Mouse (Mus musculus) C2C12 (cell line): ENCODE results near the gene Tgfbi. TPM values are rescaled to one million over a fixed set of nuclear protein-coding genes. Genes with fewer than 3 reads are reported as not detected.
A peak's percentile ranks its signal among the peaks of the same experiment; 100 is the strongest.

Experiments used
- H3K27me3 ChIP-seq: one replicate; pipeline ENCODE4 v1.6.1; 2011; ENCODE audit not compliant: control insufficient read depth, insufficient read depth, insufficient read length
- H3K36me3 ChIP-seq: one replicate; pipeline ENCODE4 v1.6.1; 2011; ENCODE audit not compliant: control insufficient read depth, insufficient read depth
- H3K4me3 ChIP-seq: one replicate; pipeline ENCODE4 v1.5.1; 2011; ENCODE audit warnings: mild to moderate bottlenecking, control low read depth; ENCODE audit not compliant: poor library complexity, insufficient read depth, severe bottlenecking
- H3K79me2 ChIP-seq: one replicate; pipeline ENCODE4 v1.6.1; 2011; ENCODE audit not compliant: control insufficient read depth, insufficient read depth
- H3K79me3 ChIP-seq: one replicate; pipeline ENCODE4 v1.6.1; 2011; ENCODE audit warnings: low read depth, control low read depth
- H3ac ChIP-seq: one replicate; pipeline ENCODE3; 2011; ENCODE audit warnings: low read depth; ENCODE audit not compliant: control insufficient read depth, insufficient read length
- CEBPB ChIP-seq: IDR thresholded peaks from one replicate; pipeline ENCODE4 v1.6.1; 2011; ENCODE audit warnings: low read depth, mild to moderate bottlenecking, control low read depth, moderate library complexity
- CTCF ChIP-seq: IDR thresholded peaks from one replicate; pipeline ENCODE4 v1.5.1; 2011; ENCODE audit not compliant: control insufficient read depth, insufficient read depth, insufficient read length
- FOSL1 ChIP-seq: IDR thresholded peaks from one replicate; pipeline ENCODE4 v1.8.0; 2011; ENCODE audit warnings: mild to moderate bottlenecking, low read length; ENCODE audit not compliant: poor library complexity, insufficient read depth, severe bottlenecking
- MAX ChIP-seq: IDR thresholded peaks from one replicate; pipeline ENCODE4 v1.6.1; 2011; ENCODE audit warnings: mild to moderate bottlenecking, control low read depth
- MYOD1 ChIP-seq: IDR thresholded peaks from one replicate; pipeline ENCODE4 v1.6.1; 2011; ENCODE audit warnings: low read depth; ENCODE audit not compliant: control insufficient read depth, insufficient read length
- MYOG ChIP-seq: IDR thresholded peaks from one replicate; pipeline ENCODE4 v1.6.1; 2011; ENCODE audit not compliant: control insufficient read depth, insufficient read length; ENCODE audit errors: extremely low read depth
- USF1 ChIP-seq: IDR thresholded peaks from one replicate; pipeline ENCODE4 v1.6.1; 2011; ENCODE audit warnings: low read depth, mild to moderate bottlenecking, control low read depth, moderate library complexity
- polyA plus RNA-seq: library from polyadenylated mRNA; unstranded; fragments of >200 nt; fragmentation: generic; extraction: Trizol; gene quantifications from one replicate; pipeline ENCODE4 v1.2.1, GENCODE M21; 2012; ENCODE audit warnings: missing spikeins

Gene Tgfbi
- polyA plus RNA-seq, 1 experiment = 0.48 TPM

DNA sequence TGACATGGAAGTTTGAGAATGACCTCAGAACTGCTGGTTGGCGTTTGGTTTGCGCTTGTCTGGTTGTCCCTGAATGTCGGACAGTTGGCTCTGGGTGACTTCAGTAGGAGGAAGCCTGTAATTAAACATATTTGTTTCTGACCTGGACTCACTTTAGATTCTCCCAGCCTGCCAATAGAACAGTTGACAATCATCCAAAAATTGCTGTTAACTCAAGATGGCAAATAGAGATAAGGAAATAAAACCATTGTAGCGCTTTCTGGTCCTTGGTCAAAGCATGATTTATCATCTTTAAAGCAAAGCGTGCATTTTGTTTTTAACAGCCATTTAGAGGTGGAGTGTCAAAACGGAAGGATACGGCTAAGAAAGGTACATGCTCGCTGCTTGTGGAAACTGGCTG is 37.7 kb upstream of the Tgfbi start:
- no peak overlapping the region for H3ac ChIP-seq
- H3K4me3 ChIP-seq = no peak overlapping the region
- H3K36me3 ChIP-seq = no peaks in the 10 kb centered on the region
- no peaks in the 10 kb centered on the region for H3K27me3 ChIP-seq
- TF ChIP-seq USF1 (no peak), FOSL1 (no peak), CEBPB (no peak)
- H3K79me2 ChIP-seq = no peaks in the 10 kb centered on the region
- H3K79me3 ChIP-seq = no peaks in the 10 kb centered on the region

DNA sequence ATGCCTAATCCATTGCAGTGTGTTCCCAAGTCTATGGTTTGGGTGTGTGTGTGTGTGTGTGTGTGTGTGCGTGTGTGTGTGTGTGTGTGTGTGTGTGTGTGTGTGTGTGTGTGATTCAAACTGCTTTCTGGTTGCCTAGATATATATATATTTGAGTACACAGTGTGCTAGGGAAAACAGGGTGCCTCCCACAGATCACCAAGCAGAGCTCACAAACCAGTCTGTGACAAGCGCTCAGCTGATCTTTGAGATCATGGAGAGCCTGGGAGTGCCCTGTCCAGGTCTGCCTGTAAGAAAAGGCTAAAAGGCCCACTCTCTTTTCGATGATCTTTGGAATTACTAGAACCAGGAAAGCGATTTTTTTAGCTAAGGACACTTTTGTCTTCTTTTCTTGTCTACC is 34.2 kb upstream of the Tgfbi start:
- Histone ChIP-seq H3K79me2 (no peaks in the 10 kb centered on the region), H3ac (no peak overlapping the region), H3K4me3 (no peak overlapping the region), H3K36me3 (no peaks in the 10 kb centered on the region), H3K79me3 (no peaks in the 10 kb centered on the region), H3K27me3 (no peaks in the 10 kb centered on the region)
- TF ChIP-seq CEBPB (no peak), USF1 (no peak), MYOG (no peak), CTCF (no peak), FOSL1 (no peak), MAX (no peak), MYOD1 (no peak)

DNA sequence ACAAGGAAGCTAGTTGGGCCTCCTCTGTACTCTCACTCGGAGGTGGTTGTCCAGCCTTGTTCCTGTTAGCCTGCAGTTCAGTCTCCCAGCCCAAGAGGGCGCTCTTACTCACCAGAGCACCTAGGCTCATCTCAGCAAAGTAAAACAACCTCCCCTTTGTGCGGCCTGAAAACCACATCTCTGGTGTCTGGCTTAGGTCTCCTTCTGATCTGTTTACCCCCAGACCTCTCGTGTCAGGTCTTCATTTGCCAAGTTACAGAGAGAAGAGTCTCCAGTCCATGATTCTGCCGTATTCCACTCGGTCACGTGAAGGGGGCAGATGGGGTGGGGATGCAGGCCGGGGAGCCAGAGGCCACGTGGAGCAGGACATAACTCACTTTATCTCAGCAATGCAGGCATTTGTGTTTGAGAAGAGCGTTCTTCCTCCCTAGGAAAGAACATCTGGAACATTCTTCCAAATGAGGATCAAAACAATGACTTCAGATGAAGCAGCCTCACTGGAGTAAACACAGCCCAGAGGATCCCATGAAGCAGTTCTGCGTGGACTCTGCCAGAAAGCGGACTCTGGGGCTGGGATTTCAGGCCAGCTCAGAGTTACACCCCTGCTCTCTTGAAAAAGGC is 33.5 kb upstream of the Tgfbi start:
- H3K4me3 ChIP-seq = no peak overlapping the region
- no peak for TF ChIP-seq MYOD1
- TF ChIP-seq CTCF = peak; percentile 63
- H3K36me3 ChIP-seq = no peaks in the 10 kb centered on the region
- H3ac ChIP-seq = no peak overlapping the region
- no peaks in the 10 kb centered on the region for H3K79me2 ChIP-seq
- no peaks in the 10 kb centered on the region for H3K79me3 ChIP-seq
- H3K27me3 ChIP-seq = no peaks in the 10 kb centered on the region

DNA sequence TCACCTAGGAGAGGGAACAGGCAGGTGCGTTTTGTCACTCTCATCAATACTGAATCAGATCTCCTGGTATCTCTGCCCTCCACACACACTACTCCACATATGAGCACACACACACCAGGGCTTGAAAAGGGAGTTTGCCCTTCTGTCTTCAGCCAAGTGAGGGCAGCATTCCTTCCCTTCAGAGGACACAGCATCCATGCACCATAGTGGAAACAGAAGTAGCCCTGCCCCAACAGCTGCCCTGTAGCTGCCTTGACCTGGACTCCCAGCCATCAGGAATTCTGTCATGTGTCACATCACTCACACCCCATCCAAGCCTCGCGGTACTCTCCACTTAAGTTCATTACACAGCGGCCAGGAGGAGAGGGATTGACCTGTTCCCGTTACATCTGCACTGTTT is 31.2 kb upstream of the Tgfbi start:
- Histone ChIP-seq H3ac (no peak overlapping the region), H3K36me3 (no peaks in the 10 kb centered on the region), H3K79me3 (no peaks in the 10 kb centered on the region), H3K27me3 (no peaks in the 10 kb centered on the region), H3K4me3 (no peak overlapping the region), H3K79me2 (no peaks in the 10 kb centered on the region)
- TF ChIP-seq CEBPB (no peak), CTCF (peak; percentile 2)

DNA sequence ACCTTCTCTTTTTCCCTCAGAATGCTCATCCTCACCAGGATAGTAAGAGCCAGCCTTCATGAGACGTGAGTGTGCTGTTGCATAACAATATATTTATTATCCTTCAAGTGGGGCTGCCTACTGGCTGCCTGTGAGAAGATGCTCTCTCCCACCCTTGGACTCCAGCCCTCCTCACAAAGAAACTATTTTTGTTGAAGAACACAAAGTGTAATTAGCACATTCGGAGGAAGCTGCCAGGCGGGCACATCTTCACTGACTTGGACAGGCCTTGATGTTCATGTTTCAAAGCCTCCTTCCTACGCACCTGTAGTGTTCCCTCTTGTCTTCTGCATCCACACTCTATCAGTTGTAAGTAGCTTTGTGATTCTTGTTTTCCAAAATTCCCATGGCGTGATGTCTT is 28.9 kb upstream of the Tgfbi start:
- TF ChIP-seq MYOG (no peak), FOSL1 (no peak), MYOD1 (no peak), MAX (no peak), CEBPB (no peak), CTCF (no peak), USF1 (no peak)

DNA sequence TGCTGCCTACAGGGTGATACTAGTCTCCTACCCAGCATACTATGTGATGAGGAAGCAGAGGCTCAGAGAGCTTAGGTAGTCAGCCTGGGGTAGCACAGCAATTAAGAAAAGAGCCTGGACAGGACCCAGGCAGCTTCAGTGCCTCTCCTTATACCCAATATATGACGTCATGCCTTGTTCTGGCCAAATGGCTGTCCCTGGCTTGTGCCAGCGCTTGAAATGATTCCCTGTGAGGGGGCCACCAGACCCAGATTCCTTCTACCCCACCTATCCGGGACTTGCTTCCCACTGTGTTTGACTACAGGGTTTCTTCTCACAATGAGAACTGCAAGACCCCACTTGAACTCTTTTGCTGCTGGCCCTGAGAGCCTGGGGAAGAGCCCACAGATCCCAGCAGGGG is 27.8 kb upstream of the Tgfbi start:
- no peaks in the 10 kb centered on the region for H3K27me3 ChIP-seq
- no peak overlapping the region for H3ac ChIP-seq
- H3K4me3 ChIP-seq = no peak overlapping the region
- TF ChIP-seq MYOD1 = no peak
- no peak for TF ChIP-seq MYOG
- no peak for TF ChIP-seq CTCF
- TF ChIP-seq FOSL1 = no peak
- no peaks in the 10 kb centered on the region for H3K79me3 ChIP-seq
- no peaks in the 10 kb centered on the region for H3K36me3 ChIP-seq
- no peaks in the 10 kb centered on the region for H3K79me2 ChIP-seq

More for the DNA sequence above, 28.9 kb upstream of the Tgfbi start:
- Histone ChIP-seq H3ac (no peak overlapping the region), H3K79me2 (no peaks in the 10 kb centered on the region), H3K79me3 (no peaks in the 10 kb centered on the region), H3K4me3 (no peak overlapping the region), H3K36me3 (no peaks in the 10 kb centered on the region), H3K27me3 (no peaks in the 10 kb centered on the region)
